Mouse (Mus musculus) hindbrain, postnatal 0 days (tissue): ENCODE data around the gene Palld. TPM values are rescaled to one million over a fixed set of nuclear protein-coding genes. Genes with fewer than 3 reads are reported as not detected.

Experiments
- ATAC-seq: fragments of 200-750 bp; cut with Nextera tagmentation; 2 replicates; pipeline ENCODE4 v1.8.0; 2017; ENCODE audit warnings: mild to moderate bottlenecking, moderate TSS enrichment, moderate library complexity
- DNase-seq: peaks from one replicate; pipeline ENCODE4 v3.0.0-alpha.2; 2015; ENCODE audit warnings: low spot score
- H3K27ac ChIP-seq: fragments of 300-500 bp; sonication (generic); 2 replicates; pipeline ENCODE4 v1.5.1; 2014; ENCODE audit warnings: mild to moderate bottlenecking
- H3K27me3 ChIP-seq: fragments of 300-500 bp; sonication (generic); 2 replicates; pipeline ENCODE4 v1.6.1; 2014; ENCODE audit warnings: low read length, mixed read lengths; ENCODE audit not compliant: insufficient read depth
- H3K36me3 ChIP-seq: fragments of 300-500 bp; sonication (generic); 2 replicates; pipeline ENCODE4 v1.6.1; 2014; ENCODE audit warnings: low read length, mixed read lengths; ENCODE audit not compliant: insufficient read depth
- H3K4me1 ChIP-seq: fragments of 300-500 bp; sonication (generic); 2 replicates; pipeline ENCODE4 v1.6.1; 2014; ENCODE audit warnings: antibody characterized with exemption, low read length, mixed read lengths; ENCODE audit not compliant: insufficient read depth
- H3K4me2 ChIP-seq: fragments of 300-500 bp; sonication (generic); 2 replicates; pipeline ENCODE4 v1.6.1; 2014; ENCODE audit warnings: low read depth, mild to moderate bottlenecking, low read length, moderate library complexity, mixed read lengths
- H3K4me3 ChIP-seq: fragments of 300-500 bp; sonication (generic); 2 replicates; pipeline ENCODE4 v1.5.1; 2014; ENCODE audit warnings: low read length
- H3K9ac ChIP-seq: fragments of 300-500 bp; sonication (generic); replicated peaks from 2 replicates; pipeline ENCODE4 v1.6.1; 2014; ENCODE audit warnings: mild to moderate bottlenecking, low read length, moderate library complexity, mixed read lengths
- H3K9me3 ChIP-seq: fragments of 300-500 bp; sonication (generic); 2 replicates; pipeline ENCODE4 v1.6.1; 2016; ENCODE audit warnings: low read length, mixed read lengths
- CTCF ChIP-seq: IDR thresholded peaks from 2 replicates; pipeline ENCODE4 v1.5.1; 2016; ENCODE audit warnings: antibody characterized with exemption, control low read depth, low read depth
- WGBS: fragments of 180-500 bp; shearing (Covaris S2); extraction: QIAGEN DNeasy Blood & Tissue Kit; methylation state at CpG from one replicate; pipeline ENCODE4 v1.1.7; 2014; 5-methylcytosine and 5-hydroxymethylcytosine counted together
- polyA plus RNA-seq: library from polyadenylated mRNA; unstranded; fragments of >200 nt; fragmentation: Nextera tagmentation; extraction: Ambion mirVana; gene quantifications from 2 replicates; pipeline ENCODE4 v1.2.1, GENCODE M21; 2015
- total RNA-seq: library from RNA; depleted of rRNA; stranded (reverse); fragments of >200 nt; gene quantifications from 2 replicates; pipeline ENCODE4 v1.2.3, GENCODE M21; 2014

Gene Palld
- total and polyA plus RNA-seq, 2 experiments from 2014 or later: 3.5 to 14.0 TPM

DNA sequence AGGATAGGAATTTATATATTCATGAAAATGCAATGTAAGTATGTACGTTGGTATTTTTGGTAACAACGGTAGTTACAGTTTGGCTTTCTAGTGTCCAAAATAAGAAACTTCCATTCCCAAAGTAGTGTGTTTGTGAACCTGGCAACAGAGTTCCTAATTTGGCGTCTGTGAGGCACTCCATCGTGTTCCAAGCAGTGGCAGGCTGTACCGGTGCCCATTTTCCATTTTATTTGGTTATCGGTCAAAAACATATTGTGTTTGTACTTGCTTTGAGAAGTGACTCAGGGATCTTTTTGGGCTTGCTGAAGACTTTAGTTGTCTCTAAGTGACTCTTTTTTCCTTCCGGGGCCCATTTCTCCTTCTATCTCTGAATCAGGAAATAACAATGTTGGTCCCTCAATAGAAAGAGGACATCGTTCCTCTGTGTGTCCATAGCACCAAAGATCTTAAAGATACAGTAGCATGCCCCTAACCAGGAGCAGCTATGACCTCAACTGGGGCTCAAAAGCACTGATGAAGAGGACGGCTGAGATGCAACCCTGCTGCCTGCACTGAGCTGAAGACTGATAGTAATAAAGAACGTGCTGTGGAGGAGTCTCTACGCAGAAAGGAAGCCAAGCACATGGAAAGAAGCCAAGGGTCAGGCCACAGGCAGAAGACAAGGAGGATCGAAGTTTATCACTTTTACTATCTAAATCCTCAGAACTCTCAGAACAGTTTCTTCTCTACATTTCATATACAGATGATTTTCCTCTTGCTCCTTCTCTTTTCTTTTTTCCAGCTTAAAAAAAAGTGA is 344.2 kb downstream of the Palld start:
- Histone ChIP-seq H3K27me3 (no peaks in the 10 kb centered on the region), H3K27ac (no peak overlapping the region), H3K4me3 (no peak overlapping the region), H3K4me2 (no peak overlapping the region), H3K36me3 (no peaks in the 10 kb centered on the region), H3K9me3 (no peaks in the 10 kb centered on the region), H3K9ac (no peak overlapping the region), H3K4me1 (no peaks in the 10 kb centered on the region)
- WGBS: 76% methylated on average over 12 of the region's 12 CpGs
- TF ChIP-seq CTCF: no peak
- DNase-seq (no peak), ATAC-seq (no peak)

DNA sequence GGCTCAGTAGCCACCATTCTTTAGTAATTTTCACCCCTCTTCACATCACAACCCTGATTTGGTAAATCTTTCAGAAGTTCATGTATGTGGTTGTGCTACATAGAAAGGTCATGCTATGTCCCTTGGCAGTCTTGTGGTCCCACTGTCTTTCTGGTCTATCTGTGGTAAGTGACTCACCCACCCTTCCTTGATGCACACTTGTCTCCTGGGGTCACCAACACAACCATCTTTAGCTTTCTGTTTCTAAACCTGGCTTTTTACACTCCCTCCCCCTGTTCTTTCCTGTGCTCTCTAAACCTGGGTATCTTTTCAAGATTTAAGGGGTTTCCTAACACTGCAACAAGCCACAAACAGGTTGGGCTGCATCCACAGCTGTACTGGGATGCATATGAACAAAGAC is 345.5 kb downstream of the Palld start:
- H3K36me3 ChIP-seq: no peaks in the 10 kb centered on the region
- H3K27ac ChIP-seq: no peak overlapping the region
- no peak overlapping the region for H3K9ac ChIP-seq
- TF ChIP-seq CTCF: no peak
- no peak for DNase-seq
- H3K4me1 ChIP-seq: no peaks in the 10 kb centered on the region
- H3K9me3 ChIP-seq: no peaks in the 10 kb centered on the region
- no peak for ATAC-seq
- H3K27me3 ChIP-seq: no peaks in the 10 kb centered on the region
- H3K4me3 ChIP-seq: no peak overlapping the region
- no peak overlapping the region for H3K4me2 ChIP-seq

DNA sequence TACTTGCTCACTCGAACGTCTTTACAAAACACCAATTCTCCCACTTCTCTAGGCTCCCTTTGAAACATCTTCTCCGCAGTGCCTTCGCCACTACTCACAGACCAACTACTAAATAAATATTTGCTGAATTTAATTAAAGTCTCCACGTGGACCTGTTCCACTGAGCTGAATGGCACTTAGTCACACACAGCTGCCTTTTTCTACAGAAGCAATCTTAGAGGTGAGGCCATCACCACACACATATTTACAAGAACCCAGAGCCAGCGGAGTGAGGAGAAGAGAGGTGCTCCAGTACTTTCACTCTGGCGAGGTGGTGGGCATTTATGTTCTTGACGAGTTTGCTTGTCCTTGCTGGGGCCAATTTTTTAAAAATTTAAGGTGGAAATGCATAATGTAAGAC is 346.3 kb downstream of the Palld start:
- H3K4me3 ChIP-seq: no peak overlapping the region
- no peaks in the 10 kb centered on the region for H3K9me3 ChIP-seq
- TF ChIP-seq CTCF: no peak
- 59% methylated on average over 8 of the region's 8 CpGs for WGBS
- no peak overlapping the region for H3K9ac ChIP-seq
- no peaks in the 10 kb centered on the region for H3K27me3 ChIP-seq
- H3K4me1 ChIP-seq: no peaks in the 10 kb centered on the region
- H3K4me2 ChIP-seq: no peak overlapping the region
- ATAC-seq (no peak), DNase-seq (no peak)
- H3K36me3 ChIP-seq: no peaks in the 10 kb centered on the region
- no peak overlapping the region for H3K27ac ChIP-seq

DNA sequence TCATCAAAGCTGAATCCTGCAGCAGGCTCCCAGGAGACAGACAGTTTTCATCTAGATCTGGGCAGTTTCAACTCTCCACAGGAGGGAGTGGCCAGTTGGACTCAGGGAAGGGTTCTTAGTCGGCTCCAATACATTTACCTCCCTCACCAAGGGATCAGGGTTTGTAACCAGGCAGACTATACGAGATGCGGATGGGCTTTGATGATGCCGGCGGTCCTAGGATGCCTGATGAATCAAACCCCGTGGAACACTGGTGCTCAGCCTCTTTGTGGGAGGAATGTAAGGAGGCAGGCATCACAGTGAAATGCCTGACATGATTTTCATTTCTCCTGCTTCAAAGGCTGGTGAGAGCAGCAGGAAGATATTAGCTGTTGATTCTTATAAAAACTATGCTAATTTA is 347.1 kb downstream of the Palld start:
- H3K9me3 ChIP-seq: no peaks in the 10 kb centered on the region
- H3K27ac ChIP-seq: no peak overlapping the region
- no peaks in the 10 kb centered on the region for H3K4me1 ChIP-seq
- no peaks in the 10 kb centered on the region for H3K27me3 ChIP-seq
- TF ChIP-seq CTCF: no peak
- no peak overlapping the region for H3K4me2 ChIP-seq
- WGBS: 53% methylated on average over 6 of the region's 6 CpGs
- DNase-seq (no peak), ATAC-seq (peak; percentile 53; the same call in 1 of the 2 replicates)
- no peak overlapping the region for H3K4me3 ChIP-seq
- no peaks in the 10 kb centered on the region for H3K36me3 ChIP-seq
- no peak overlapping the region for H3K9ac ChIP-seq

DNA sequence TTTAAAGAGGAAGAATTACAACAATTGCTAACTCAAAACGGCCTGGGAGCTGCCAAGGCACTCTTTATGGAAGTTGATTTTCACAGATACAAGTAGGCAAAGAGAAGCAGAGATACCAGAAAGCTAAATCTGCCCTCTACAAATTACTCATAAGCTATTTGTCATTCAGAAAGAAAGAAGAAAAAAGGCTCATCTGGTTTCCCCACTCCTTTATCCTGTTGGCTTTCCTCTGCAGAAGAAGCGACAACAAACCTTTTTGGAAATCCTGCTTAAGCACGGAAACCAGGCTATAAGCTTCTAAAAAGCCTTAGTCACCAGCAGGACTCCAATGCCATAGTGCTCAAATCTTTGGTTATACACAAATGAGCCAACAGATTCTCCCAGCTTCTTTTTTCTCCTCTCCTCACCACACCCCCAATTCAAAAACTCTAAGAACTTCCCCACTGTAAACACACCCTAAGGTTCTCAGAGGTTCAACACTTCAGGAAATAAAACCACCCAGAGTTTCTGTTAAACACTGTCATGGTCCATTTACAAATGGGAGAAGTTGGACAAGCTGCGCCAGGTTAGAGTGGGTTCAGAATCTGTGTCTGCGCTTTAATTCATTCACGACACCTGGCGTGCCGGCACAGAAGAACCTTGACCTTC is 349.6 kb downstream of the Palld start:
- Histone ChIP-seq H3K9me3 (peaks cover 4% of the 10 kb centered on the region; the same call in 1 of the 2 replicates), H3K36me3 (no peaks in the 10 kb centered on the region), H3K4me1 (no peaks in the 10 kb centered on the region), H3K4me2 (no peak overlapping the region), H3K27ac (no peak overlapping the region), H3K4me3 (no peak overlapping the region), H3K27me3 (no peaks in the 10 kb centered on the region), H3K9ac (no peak overlapping the region)
- WGBS: 89% methylated on average over 8 of the region's 8 CpGs
- no peak for DNase-seq
- ATAC-seq: no peak
- no peak for TF ChIP-seq CTCF

DNA sequence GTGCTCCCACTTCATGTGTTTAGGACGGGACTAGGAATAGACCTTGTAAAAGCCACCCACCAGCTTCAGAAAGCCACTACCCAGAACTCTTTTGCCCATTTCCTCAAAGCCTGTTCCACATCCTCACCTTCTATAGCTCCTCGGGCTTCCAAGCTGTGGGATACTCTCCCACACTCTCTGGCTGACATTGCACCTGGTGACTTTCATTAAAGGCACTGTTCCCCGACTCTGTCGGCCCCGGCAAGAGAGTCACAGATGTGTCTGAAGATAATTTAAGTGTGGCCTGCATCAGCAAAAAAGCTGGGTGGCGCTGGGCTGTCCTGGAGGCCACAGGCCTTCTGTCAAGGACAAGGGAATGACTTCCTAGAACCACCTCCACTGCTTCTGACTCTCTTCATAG is 350.3 kb downstream of the Palld start:
- Histone ChIP-seq H3K4me1 (no peaks in the 10 kb centered on the region), H3K4me3 (no peak overlapping the region), H3K9me3 (peaks cover 4% of the 10 kb centered on the region; the same call in 1 of the 2 replicates), H3K4me2 (no peak overlapping the region), H3K36me3 (no peaks in the 10 kb centered on the region), H3K9ac (no peak overlapping the region), H3K27me3 (no peaks in the 10 kb centered on the region), H3K27ac (no peak overlapping the region)
- DNase-seq (no peak), ATAC-seq (no peak)
- 75% methylated on average over 6 of the region's 6 CpGs for WGBS
- no peak for TF ChIP-seq CTCF
